Mouse (Mus musculus) kidney, postnatal 14 days (tissue): Measurements from ENCODE around the gene Tmem245.

Source experiments
- DNase-seq: peaks from one replicate; pipeline ENCODE4 v3.0.0; 2022; ENCODE audit warnings: mixed read lengths

Gene Tmem245

DNA sequence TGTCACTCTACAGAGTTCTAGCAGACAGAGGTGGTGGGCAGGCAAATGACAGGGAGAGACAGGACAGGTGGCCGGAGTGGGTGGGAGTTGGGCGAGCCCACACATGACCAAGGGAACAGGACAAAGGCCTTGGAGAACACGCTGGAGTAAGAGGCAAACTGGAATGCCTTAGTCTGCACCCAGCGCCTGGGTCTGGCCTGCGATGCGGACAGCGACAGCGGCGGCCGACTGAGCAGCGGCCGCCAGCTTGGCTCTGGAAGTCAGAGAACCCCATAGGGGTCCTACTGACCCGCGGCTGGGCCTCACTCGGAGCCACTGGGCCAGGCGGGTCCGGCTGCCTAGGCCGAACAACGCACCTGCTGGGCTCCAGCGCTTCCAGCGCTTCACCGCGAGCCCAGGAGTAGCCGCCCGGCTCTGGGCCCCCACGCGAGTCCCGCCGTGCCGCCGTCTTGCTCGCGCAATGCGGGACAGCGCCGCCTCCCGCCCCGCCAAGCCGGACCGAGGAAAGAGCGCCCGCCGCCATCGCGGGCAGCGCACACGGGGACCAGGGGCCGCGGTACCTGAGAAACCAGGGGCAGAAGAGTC is 82.7 kb downstream of the Tmem245 start:
- DNase-seq = peak; percentile 64

DNA sequence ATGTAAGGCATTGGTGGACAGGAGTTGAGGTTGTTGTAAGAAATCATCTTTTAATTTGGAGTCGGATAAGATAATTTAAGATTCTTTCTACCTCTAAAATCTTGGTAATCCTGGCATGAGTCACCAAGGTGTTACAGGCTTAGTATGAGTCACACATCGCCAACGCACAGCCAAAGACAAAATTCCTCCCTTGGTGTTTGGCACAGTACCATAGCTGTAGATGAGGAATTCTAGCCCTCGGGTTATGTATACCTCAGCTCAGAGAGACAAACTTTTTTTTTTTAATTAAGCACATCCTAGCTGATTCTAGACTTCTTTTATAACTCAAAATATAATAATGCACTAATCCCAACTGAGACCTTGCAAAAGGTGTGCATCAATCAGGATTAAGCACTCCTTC is 83.2 kb downstream of the Tmem245 start:
- no peak for DNase-seq

DNA sequence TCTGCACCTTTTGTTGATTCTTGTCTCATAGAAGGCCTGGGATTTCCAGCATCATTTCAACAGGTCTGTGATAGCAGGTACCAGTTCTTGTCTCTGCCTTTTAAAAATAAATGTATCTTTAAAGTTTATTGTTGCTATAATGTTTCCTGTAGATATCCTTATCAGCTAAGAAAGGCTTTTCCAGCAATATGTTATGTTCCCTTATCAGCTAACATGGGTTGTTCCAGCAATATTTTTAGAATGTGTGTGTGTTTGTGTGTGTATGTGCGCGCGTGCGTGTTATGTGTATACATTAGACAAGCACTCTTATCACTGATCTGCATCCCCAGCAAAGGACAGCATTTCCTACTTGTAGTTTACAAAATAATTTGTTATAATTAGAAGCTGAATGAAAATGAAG is 85.7 kb downstream of the Tmem245 start:
- DNase-seq = no peak

DNA sequence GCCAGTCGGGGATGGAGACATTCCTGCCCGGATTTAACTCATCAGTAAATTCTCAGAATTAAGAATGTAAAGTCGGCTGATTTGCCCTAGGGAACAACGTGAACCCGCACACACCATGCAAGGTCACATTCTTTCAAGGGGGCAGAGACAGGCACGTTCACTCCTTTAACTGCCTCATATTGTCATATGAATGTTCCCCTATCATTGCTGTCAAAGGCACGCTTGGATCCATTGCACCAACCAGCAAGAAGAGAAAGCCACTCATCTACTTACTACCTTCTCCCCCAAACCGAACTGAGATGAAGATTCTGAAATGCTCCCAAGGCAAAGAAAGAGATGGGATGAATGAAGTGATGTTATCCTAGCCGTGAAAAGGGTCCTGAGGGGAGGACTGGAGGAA is 88.5 kb downstream of the Tmem245 start:
- no peak for DNase-seq

DNA sequence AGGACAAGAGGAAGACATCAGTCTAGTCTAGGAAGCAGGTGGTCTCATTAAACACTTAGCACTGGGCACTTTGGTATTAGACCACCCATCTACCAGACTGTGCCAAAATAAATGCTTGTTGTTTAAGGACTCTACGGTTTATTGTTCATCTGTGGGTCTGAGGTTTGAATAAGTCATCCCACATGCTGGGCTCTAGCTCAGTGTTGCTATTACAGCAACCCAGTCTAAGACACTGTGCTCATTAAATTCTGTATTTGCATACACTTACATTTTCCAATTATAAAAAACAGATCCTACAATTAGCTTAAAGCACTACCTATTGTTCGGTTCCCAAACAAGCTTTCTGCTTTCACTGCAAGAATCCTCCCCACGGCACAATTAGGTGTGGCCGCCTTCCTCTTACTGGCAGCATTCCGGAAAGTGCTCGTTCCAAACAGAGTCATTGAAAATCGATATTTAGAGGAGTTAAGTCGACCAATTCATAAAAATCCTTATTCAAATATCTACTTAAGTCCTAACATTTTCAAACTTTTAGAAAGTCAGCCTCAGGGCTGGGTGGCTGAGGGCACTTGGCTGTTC is 90.8 kb downstream of the Tmem245 start:
- no peak for DNase-seq

- DNase-seq = no peak
These were observed 91.3 kb downstream of the Tmem245 start for GRCm38 (mm10) chr4:56855935-56856334.

GRCm38 (mm10) chr4:56850724-56851123 is 96.5 kb downstream of the Tmem245 start:
- no peak for DNase-seq

- DNase-seq = no peak
These were observed 99.2 kb downstream of the Tmem245 start for GRCm38 (mm10) chr4:56848044-56848443.

- DNase-seq = no peak
These were observed 99.8 kb downstream of the Tmem245 start for GRCm38 (mm10) chr4:56847400-56847799.

- no peak for DNase-seq
These were observed 101.2 kb downstream of the Tmem245 start for GRCm38 (mm10) chr4:56845896-56846533.

DNA sequence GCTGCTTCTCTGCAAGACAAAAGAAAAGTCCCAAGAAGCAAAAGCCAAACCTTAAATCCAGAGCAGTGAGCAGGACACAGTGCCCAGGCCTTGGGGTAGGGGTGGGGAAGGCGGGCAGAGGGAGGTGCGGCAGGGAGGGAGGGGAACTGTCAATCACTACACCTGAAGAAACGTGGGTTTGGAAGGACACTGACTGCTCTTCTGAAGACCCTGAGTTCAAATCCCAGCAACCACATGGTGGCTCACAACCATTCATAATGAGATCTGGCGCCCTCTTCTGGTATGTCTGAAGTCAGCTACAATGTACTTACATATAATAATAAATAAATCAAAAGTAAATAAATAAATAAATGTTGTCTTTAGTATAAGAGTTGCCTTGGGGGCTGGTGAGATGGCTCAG is 102.3 kb downstream of the Tmem245 start:
- DNase-seq = no peak

DNA sequence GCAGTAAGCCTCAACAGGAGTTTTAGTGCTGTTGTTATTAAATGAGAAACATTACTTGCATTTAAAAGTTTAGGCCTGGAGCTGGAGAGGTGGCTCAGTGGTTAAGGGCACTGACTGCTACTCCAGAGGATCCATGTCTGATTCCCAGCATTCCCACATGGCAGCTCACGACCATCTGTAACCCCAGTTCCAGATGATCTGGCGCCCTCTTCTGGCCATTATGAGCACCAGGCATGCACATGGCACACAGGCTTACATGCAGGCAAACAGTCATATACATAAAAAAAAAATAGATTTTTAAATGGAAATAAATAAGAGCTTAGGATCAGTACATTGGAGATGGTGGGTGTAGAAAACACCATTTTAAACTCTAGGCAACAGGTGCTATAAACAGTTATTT is 103.3 kb downstream of the Tmem245 start:
- DNase-seq = no peak

- DNase-seq = no peak
These were observed 104.7 kb downstream of the Tmem245 start for GRCm38 (mm10) chr4:56842501-56842900.

DNA sequence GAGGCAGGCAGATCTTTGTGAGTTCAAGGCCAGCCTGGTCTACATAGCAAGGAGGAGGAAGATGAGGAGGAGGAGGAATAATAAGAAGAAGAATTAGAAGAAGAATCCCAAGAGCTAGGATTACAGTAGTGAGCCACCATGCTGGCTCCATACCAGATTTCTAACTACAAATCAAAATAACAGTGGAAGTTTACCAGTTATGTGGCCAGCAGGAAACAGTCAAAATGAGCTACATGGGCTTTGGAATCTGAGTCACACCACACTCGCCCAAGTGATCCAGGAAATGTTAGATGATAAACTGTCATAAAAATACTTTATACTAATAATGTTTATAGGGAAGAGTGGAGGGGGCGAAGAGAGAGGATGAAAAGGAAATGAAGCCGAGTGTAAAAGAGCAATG is 106.9 kb downstream of the Tmem245 start:
- peak; percentile 51 for DNase-seq

DNA sequence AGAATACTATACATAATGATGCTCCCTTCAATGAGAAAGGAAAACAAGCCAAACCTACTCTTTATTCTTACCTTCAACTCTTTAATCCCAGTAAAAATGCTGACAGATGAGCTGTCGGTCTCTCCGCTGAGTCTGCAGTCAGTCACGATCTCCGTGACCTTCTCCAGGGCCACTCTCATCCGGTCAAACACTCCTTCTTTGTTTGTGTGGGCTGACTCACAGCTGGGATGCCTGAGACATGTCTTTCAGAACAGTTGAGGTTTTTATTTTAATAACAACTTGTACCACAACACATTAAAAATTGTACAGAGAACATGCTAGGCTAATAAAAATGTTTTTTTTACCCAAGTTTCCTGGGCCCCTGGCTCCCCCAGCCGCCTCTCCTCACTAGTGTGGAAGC is 109.6 kb downstream of the Tmem245 start:
- no peak for DNase-seq

DNA sequence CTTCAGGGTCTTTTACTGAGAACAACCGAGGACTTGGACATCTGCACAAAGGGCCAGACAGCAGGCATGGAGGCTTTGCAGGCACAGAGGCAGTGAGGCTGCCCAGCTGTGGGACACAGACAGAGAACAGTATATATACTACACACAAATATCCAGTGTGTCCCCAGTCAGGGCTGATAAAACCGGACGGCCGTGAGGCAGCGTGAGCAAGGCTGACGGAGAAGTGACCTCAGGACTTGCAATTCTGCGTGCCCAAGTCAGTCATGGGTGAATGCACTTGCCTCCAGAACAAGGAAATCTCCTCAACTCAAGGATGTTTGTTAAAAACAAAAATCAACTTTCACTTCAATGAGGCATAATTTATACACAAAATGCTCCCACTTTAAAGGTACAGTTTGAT is 115.2 kb downstream of the Tmem245 start:
- no peak for DNase-seq

GRCm38 (mm10) chr4:56831013-56831609 is 116.1 kb downstream of the Tmem245 start:
- DNase-seq = no peak

GRCm38 (mm10) chr4:56829511-56829921 is 117.7 kb downstream of the Tmem245 start:
- DNase-seq = peak; percentile 49

GRCm38 (mm10) chr4:56828932-56829331 is 118.3 kb downstream of the Tmem245 start:
- no peak for DNase-seq

DNA sequence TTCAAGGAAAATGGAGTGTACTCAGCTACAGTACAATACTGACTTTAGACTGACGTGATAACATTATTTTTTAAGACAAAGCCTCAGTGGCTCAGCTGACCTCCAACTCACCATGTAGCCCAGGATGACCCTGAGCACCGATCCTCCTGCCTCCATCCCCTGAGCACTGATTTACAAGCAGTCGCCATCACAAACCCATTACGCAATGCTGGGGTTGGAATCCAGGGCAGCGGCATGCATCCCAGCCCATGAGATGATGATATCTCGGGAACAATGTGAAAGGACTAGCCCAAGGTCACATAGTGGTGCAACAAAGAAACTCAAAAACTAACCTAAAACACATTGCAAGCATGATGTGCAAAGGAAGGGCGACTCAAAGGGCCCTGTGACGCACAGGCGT is 123.0 kb downstream of the Tmem245 start:
- DNase-seq = no peak

- no peak for DNase-seq
These were observed 127.2 kb downstream of the Tmem245 start for GRCm38 (mm10) chr4:56820017-56820550.
